Mouse (Mus musculus) stomach, postnatal 0 days (tissue): Measurements from ENCODE around the gene Trp53.

ENCODE experiments used
- CTCF ChIP-seq: IDR thresholded peaks from 2 replicates; pipeline ENCODE4 v1.5.1; 2016; ENCODE audit warnings: antibody characterized with exemption, low read depth, mild to moderate bottlenecking, moderate library complexity
- EP300 ChIP-seq: optimal IDR thresholded peaks from 2 replicates; pipeline ENCODE3; 2016; ENCODE audit warnings: antibody characterized with exemption

- TF ChIP-seq CTCF = peak; percentile 90
- TF ChIP-seq EP300 = no peak
Observed at GRCm38 (mm10) chr11:69613553-69614256, 33.5 kb downstream of the Trp53 start.
